Mouse (Mus musculus) thymus, adult 2 months (tissue): ENCODE data around the gene Ppp1r12a.

ENCODE experiments used
- CTCF ChIP-seq: fragments of 200-500 bp; IDR thresholded peaks from 2 replicates; pipeline ENCODE4 v1.5.1; 2012; ENCODE audit warnings: mild to moderate bottlenecking, control low read depth, low read length, moderate library complexity, borderline replicate concordance; ENCODE audit not compliant: control insufficient read depth, poor library complexity, insufficient read depth; ENCODE audit errors: extremely low read depth
- POLR2A ChIP-seq: fragments of 200-500 bp; IDR thresholded peaks from 2 replicates; pipeline ENCODE4 v1.6.1; 2012; ENCODE audit warnings: mild to moderate bottlenecking, low read length, control low read depth, moderate library complexity; ENCODE audit not compliant: control insufficient read depth, poor library complexity, insufficient read depth; ENCODE audit errors: extremely low read depth

DNA sequence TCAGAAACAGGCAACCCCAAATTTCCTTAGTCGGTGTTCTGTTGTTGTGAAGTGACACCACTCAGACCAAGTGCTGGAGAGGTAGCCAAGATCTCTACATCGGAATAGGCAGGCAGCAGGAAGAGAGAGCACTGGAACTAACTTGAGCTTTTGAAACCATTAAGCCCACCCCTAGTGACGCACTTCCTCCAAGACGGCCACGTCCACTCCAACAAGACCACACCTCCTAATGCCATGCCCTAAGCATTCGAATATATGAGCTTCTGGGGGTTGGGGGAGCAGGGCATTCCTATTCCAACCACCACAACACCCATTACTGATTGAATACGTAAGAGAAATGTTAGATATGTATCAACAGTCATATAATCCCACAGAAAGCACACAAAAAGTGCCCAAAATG lies 134.5 kb downstream of the Ppp1r12a start:
- TF ChIP-seq CTCF = no peak
- TF ChIP-seq POLR2A = no peak
